Mouse (Mus musculus): ENCODE results near the gene Ces3b. TPM values are rescaled to one million over a fixed set of nuclear protein-coding genes. Genes with fewer than 3 reads are reported as not detected.
"Not testable (repeated sequence)": the region's sequence is repeated elsewhere in the genome, so short reads cannot be mapped to it uniquely, and the experiment has no call there.

Gene Ces3b
- polyA plus RNA-seq, 2 experiments: not detected

DNA sequence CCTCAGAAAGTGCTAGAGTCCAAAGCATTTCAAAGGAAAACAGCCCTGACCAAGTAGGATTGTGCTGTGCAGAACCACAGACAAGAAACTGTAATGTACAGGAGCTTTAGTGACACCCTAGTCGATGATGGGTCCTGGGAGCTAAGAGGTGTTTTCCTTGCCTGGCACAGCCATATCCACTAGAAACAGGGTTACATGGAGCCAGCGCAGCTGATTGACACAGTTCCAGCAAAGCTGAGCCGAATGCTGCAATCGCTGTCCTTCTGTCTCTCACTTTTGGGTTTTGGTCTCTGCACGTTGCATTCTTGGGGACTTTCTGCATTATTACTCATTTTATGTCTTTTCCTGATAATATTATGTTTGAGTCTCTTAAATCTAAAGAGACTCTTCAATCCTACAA lies 5.0 kb upstream of the Ces3b start:
- Histone ChIP-seq H3K9me3 (ENCODE audit: control insufficient read depth, low read length) (no peaks in the 10 kb centered on the region), H3K4me3 (replicated peaks; ENCODE audit: low read length) (no peak overlapping the region), H3K9ac (ENCODE audit: low read depth, low read length, severe bottlenecking) (no peak overlapping the region), H3K4me2 (replicated peaks; ENCODE audit: low read depth, low read length, severe bottlenecking) (no peak overlapping the region), H3K27ac (replicated peaks; ENCODE audit: low read depth, low read length) (no peak overlapping the region), H3K27me3 (ENCODE audit: control insufficient read depth, insufficient read depth, low read length) (no peaks in the 10 kb centered on the region), H3K36me3 (ENCODE audit: control insufficient read depth, insufficient read depth, low read length) (no peaks in the 10 kb centered on the region), H3K4me1 (ENCODE audit: control insufficient read depth, insufficient read depth, low read length) (no peaks in the 10 kb centered on the region)
- WGBS: 84% methylated on average over 5 of the region's 5 CpGs
- ATAC-seq (ENCODE audit: low FRiP score, low read depth) (no peak), DNase-seq (ENCODE audit: low spot score) (no peak)
- TF ChIP-seq POLR2A (IDR thresholded peaks at IDR 0.05; ENCODE audit: borderline replicate concordance, extremely low read depth, insufficient read depth, insufficient read length): no peak

DNA sequence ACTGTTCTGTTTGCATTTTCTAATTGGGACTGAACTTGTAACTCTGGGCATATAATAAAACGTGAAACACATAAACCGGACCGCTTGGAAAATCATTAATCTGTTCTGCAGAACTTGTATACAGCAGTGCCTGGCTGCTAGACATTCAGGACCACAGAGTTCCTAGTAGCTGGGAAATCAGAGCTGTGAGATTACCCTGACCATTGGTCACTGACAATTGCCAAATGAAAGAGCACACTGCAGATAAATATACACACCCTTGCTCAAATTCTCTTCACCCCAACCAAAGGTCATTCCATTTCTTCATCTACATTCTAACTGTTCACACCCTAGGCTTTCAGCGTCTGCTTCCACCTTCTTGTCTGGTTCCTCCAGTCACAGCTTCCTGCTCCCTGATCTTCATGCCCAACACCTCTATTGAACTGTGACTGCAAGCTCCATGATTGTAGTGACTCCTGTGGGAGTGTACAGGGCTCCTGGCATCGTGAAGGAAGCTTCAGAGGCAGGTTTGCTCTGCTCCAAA lies 2.7 kb upstream of the Ces3b start:
- no peak overlapping the region for H3K4me3 ChIP-seq (replicated peaks; ENCODE audit: low read length)
- DNase-seq (ENCODE audit: low spot score) (no peak), ATAC-seq (ENCODE audit: low FRiP score, low read depth) (no peak)
- WGBS: 58% methylated on average over 5 of the region's 5 CpGs
- no peak overlapping the region for H3K27ac ChIP-seq (replicated peaks; ENCODE audit: low read depth, low read length)
- H3K27me3 ChIP-seq (ENCODE audit: control insufficient read depth, insufficient read depth, low read length): no peaks in the 10 kb centered on the region
- H3K4me2 ChIP-seq (replicated peaks; ENCODE audit: low read depth, low read length, severe bottlenecking): no peak overlapping the region
- H3K9me3 ChIP-seq (ENCODE audit: control insufficient read depth, low read length): no peaks in the 10 kb centered on the region
- no peak overlapping the region for H3K9ac ChIP-seq (ENCODE audit: low read depth, low read length, severe bottlenecking)
- H3K4me1 ChIP-seq (ENCODE audit: control insufficient read depth, insufficient read depth, low read length): no peaks in the 10 kb centered on the region
- no peaks in the 10 kb centered on the region for H3K36me3 ChIP-seq (ENCODE audit: control insufficient read depth, insufficient read depth, low read length)
- TF ChIP-seq POLR2A (IDR thresholded peaks at IDR 0.05; ENCODE audit: borderline replicate concordance, extremely low read depth, insufficient read depth, insufficient read length): no peak

DNA sequence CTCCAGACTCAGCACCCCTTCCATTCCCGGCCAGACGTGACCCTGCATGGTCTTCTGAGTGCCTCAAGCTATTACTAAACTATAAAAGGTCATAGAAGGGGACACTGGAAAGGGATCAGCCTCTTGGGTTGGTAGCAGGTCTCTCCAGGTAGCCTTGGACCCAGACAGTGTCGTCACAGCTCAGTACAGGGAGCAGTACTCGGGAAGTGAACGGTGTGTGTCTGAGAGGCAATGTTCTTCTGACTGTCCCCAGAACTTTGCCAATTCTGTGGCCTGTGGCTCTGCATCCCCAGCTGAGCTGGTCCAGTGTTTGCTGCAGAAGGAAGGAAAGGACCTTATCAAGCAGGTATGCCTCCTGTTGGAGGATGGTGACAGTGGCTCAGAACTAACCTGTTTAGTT lies 4.6 kb downstream of the Ces3b start:
- not testable (repeated sequence) for H3K27ac ChIP-seq (replicated peaks; ENCODE audit: low read depth, low read length); H3K9me3 ChIP-seq (ENCODE audit: control insufficient read depth, low read length); H3K27me3 ChIP-seq (ENCODE audit: control insufficient read depth, insufficient read depth, low read length); H3K4me2 ChIP-seq (replicated peaks; ENCODE audit: low read depth, low read length, severe bottlenecking); ATAC-seq (ENCODE audit: low FRiP score, low read depth); H3K9ac ChIP-seq (ENCODE audit: low read depth, low read length, severe bottlenecking); DNase-seq (ENCODE audit: low spot score); H3K36me3 ChIP-seq (ENCODE audit: control insufficient read depth, insufficient read depth, low read length); H3K4me1 ChIP-seq (ENCODE audit: control insufficient read depth, insufficient read depth, low read length); H3K4me3 ChIP-seq (replicated peaks; ENCODE audit: low read length)
- 86% methylated on average over 3 of the region's 5 CpGs for WGBS

DNA sequence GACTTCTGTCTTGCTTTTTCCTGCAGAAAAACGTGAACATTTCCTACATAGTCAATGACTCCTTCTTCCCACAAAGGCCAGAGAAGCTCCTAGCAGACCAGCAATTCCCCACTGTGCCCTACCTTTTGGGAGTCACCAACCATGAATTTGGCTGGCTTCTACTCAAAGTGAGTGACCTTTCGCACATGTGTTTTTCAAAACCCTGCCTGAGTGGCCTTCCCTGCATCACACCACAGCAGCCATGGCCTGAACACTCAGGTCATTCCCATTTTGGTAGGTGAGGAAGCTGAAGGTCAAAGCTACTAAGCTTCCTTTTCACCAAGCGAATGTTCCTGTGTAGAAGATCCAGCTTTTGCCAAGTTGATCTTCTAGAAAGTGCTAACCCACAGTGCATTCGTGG lies 5.0 kb downstream of the Ces3b start:
- 68% methylated on average over 4 of the region's 4 CpGs for WGBS
- Histone ChIP-seq H3K27ac (replicated peaks; ENCODE audit: low read depth, low read length) (no peak overlapping the region), H3K4me2 (replicated peaks; ENCODE audit: low read depth, low read length, severe bottlenecking) (no peak overlapping the region), H3K27me3 (ENCODE audit: control insufficient read depth, insufficient read depth, low read length) (no peaks in the 10 kb centered on the region), H3K36me3 (ENCODE audit: control insufficient read depth, insufficient read depth, low read length) (no peaks in the 10 kb centered on the region), H3K9me3 (ENCODE audit: control insufficient read depth, low read length) (no peaks in the 10 kb centered on the region), H3K4me3 (replicated peaks; ENCODE audit: low read length) (no peak overlapping the region), H3K4me1 (ENCODE audit: control insufficient read depth, insufficient read depth, low read length) (no peaks in the 10 kb centered on the region), H3K9ac (ENCODE audit: low read depth, low read length, severe bottlenecking) (no peak overlapping the region)
- TF ChIP-seq POLR2A (IDR thresholded peaks at IDR 0.05; ENCODE audit: borderline replicate concordance, extremely low read depth, insufficient read depth, insufficient read length): no peak
- DNase-seq (ENCODE audit: low spot score) (no peak), ATAC-seq (ENCODE audit: low FRiP score, low read depth) (no peak)

DNA sequence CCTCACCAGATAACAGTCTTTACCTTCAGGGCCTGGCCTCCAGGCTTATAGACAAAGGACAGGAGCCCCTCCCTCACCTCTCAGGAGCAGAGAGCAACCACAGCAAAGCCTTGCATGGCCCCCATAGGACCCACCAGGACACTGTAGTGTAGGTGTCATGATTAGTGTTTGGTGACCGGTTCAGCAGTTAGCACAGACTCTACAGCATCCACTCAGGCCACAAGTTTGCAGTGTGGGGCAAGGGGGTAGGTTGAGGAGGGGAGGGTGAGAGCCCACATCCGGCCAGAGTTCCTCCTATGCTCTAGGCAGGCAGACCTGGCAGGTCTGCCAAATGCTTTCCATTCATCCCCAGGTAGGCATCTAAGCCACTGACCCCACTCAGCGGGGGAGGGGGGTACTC lies 10.4 kb downstream of the Ces3b start:
- ATAC-seq (ENCODE audit: low FRiP score, low read depth) (no peak), DNase-seq (ENCODE audit: low spot score) (no peak)
- H3K4me2 ChIP-seq (replicated peaks; ENCODE audit: low read depth, low read length, severe bottlenecking): no peak overlapping the region
- no peaks in the 10 kb centered on the region for H3K4me1 ChIP-seq (ENCODE audit: control insufficient read depth, insufficient read depth, low read length)
- 84% methylated on average over 3 of the region's 3 CpGs for WGBS
- H3K4me3 ChIP-seq (replicated peaks; ENCODE audit: low read length): no peak overlapping the region
- no peak overlapping the region for H3K27ac ChIP-seq (replicated peaks; ENCODE audit: low read depth, low read length)
- no peak overlapping the region for H3K9ac ChIP-seq (ENCODE audit: low read depth, low read length, severe bottlenecking)
- no peaks in the 10 kb centered on the region for H3K36me3 ChIP-seq (ENCODE audit: control insufficient read depth, insufficient read depth, low read length)
- no peaks in the 10 kb centered on the region for H3K27me3 ChIP-seq (ENCODE audit: control insufficient read depth, insufficient read depth, low read length)
- no peaks in the 10 kb centered on the region for H3K9me3 ChIP-seq (ENCODE audit: control insufficient read depth, low read length)
- no peak for TF ChIP-seq POLR2A (IDR thresholded peaks at IDR 0.05; ENCODE audit: borderline replicate concordance, extremely low read depth, insufficient read depth, insufficient read length)

DNA sequence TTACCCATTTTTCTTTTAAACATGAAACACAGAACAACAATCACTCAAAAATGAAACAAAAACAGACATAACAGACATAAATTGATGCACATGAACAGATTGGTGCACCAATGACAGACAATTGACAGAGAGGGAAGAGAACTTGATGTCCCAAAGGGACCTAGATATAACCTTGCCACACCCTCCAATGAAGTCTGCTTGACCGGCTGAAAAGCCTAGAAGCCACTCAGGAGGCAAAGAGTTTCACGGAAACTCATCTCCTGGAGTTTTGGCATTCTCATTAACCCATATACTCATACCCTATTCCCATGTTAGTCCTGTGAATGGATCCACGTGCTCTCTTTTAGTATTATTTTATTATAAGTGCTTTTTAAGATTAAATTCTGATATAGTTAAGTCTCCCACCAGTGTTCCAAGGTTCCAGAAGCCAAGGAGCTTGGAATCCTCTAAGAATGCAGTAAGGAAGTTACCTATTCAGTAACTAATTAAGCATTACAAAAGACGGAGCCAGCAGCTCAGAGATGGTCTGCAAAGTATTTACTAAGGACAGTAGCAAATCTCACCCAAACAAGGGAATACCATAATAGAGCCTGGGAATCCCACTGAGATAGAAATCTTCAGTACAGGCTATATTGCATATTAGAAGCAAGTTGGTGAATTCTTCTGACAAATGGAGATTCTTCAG lies 18.7 kb downstream of the Ces3b start:
- not testable (repeated sequence) for H3K4me2 ChIP-seq (replicated peaks; ENCODE audit: low read depth, low read length, severe bottlenecking); H3K9me3 ChIP-seq (ENCODE audit: control insufficient read depth, low read length); H3K36me3 ChIP-seq (ENCODE audit: control insufficient read depth, insufficient read depth, low read length); H3K9ac ChIP-seq (ENCODE audit: low read depth, low read length, severe bottlenecking); H3K27ac ChIP-seq (replicated peaks; ENCODE audit: low read depth, low read length); H3K4me3 ChIP-seq (replicated peaks; ENCODE audit: low read length); DNase-seq (ENCODE audit: low spot score); H3K27me3 ChIP-seq (ENCODE audit: control insufficient read depth, insufficient read depth, low read length); H3K4me1 ChIP-seq (ENCODE audit: control insufficient read depth, insufficient read depth, low read length); ATAC-seq (ENCODE audit: low FRiP score, low read depth)
- WGBS: 68% methylated on average over 4 of the region's 4 CpGs

DNA sequence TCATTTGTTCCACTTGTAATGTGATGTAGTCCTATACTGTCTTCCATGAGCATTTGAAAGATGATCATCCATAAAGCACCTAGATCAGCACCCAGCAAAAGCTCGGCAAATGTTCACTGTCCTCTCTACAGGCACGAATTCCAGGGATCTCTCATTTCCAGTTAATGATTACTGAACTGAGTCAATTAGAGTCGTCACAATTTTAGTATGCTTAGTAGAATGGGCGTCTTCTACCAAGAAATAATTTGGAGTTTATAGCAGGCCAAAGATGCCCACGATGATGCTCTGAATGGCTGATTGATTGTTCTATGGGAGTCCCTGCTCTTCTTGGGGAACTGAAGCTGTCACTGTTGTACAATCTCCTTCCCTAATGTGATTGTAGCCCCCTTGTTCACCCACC lies 20.1 kb downstream of the Ces3b start:
- 86% methylated on average over 5 of the region's 5 CpGs for WGBS
- H3K4me3 ChIP-seq (replicated peaks; ENCODE audit: low read length); H3K4me1 ChIP-seq (ENCODE audit: control insufficient read depth, insufficient read depth, low read length); H3K4me2 ChIP-seq (replicated peaks; ENCODE audit: low read depth, low read length, severe bottlenecking); H3K36me3 ChIP-seq (ENCODE audit: control insufficient read depth, insufficient read depth, low read length); H3K27ac ChIP-seq (replicated peaks; ENCODE audit: low read depth, low read length); H3K9ac ChIP-seq (ENCODE audit: low read depth, low read length, severe bottlenecking); DNase-seq (ENCODE audit: low spot score); ATAC-seq (ENCODE audit: low FRiP score, low read depth); H3K9me3 ChIP-seq (ENCODE audit: control insufficient read depth, low read length); H3K27me3 ChIP-seq (ENCODE audit: control insufficient read depth, insufficient read depth, low read length): not testable (repeated sequence)

All from limb, embryonic 14.5 days (tissue).